Mouse (Mus musculus) liver, postnatal 0 days (tissue): ENCODE data around the gene Fam131a. TPM values are rescaled to one million over a fixed set of nuclear protein-coding genes. Genes with fewer than 3 reads are reported as not detected.
A peak's percentile ranks its signal among the peaks of the same experiment; 100 is the strongest.

Source experiments
- ATAC-seq: fragments of 200-750 bp; cut with Nextera tagmentation; 2 replicates; pipeline ENCODE4 v1.8.0; 2017; ENCODE audit warnings: mild to moderate bottlenecking, moderate library complexity
- DNase-seq: peaks from one replicate; pipeline ENCODE4 v3.0.0-alpha.2; 2016
- H3K27ac ChIP-seq: fragments of 300-500 bp; sonication (generic); 2 replicates; pipeline ENCODE4 v1.5.1; 2014; ENCODE audit warnings: antibody characterized with exemption, moderate library complexity, mild to moderate bottlenecking, low read depth
- H3K27me3 ChIP-seq: fragments of 300-500 bp; sonication (generic); 2 replicates; pipeline ENCODE4 v1.6.1; 2014; ENCODE audit warnings: low read length, control low read depth, mixed read lengths; ENCODE audit not compliant: insufficient read depth
- H3K36me3 ChIP-seq: fragments of 300-500 bp; sonication (generic); replicated peaks from 2 replicates; pipeline ENCODE4 v1.6.1; 2014; ENCODE audit warnings: mild to moderate bottlenecking, control low read depth, low read length, moderate library complexity, mixed read lengths; ENCODE audit not compliant: insufficient read depth
- H3K4me1 ChIP-seq: fragments of 300-500 bp; sonication (generic); 2 replicates; pipeline ENCODE4 v1.6.1; 2014; ENCODE audit warnings: antibody characterized with exemption, mild to moderate bottlenecking, control low read depth; ENCODE audit not compliant: insufficient read depth
- H3K4me2 ChIP-seq: fragments of 300-500 bp; sonication (generic); 2 replicates; pipeline ENCODE4 v1.6.1; 2014; ENCODE audit warnings: low read depth, mild to moderate bottlenecking, low read length, moderate library complexity, mixed read lengths
- H3K4me3 ChIP-seq: fragments of 300-500 bp; sonication (generic); 2 replicates; pipeline ENCODE4 v1.5.1; 2014; ENCODE audit warnings: low read depth, low read length
- H3K9ac ChIP-seq: fragments of 300-500 bp; sonication (generic); replicated peaks from 2 replicates; pipeline ENCODE4 v1.6.1; 2014; ENCODE audit warnings: mild to moderate bottlenecking, moderate library complexity
- H3K9me3 ChIP-seq: fragments of 300-500 bp; sonication (generic); 2 replicates; pipeline ENCODE4 v1.6.1; 2016; ENCODE audit warnings: mild to moderate bottlenecking, control low read depth, low read length, mixed read lengths
- CTCF ChIP-seq: sonication (generic); IDR thresholded peaks from 2 replicates; pipeline ENCODE4 v1.5.1; 2016; ENCODE audit warnings: antibody characterized with exemption, low read depth
- EP300 ChIP-seq: IDR thresholded peaks from 2 replicates; pipeline ENCODE4 v1.6.1; 2016; ENCODE audit warnings: antibody characterized with exemption, low read depth, mild to moderate bottlenecking
- WGBS: fragments of 180-500 bp; shearing (Covaris S2); extraction: QIAGEN DNeasy Blood & Tissue Kit; methylation state at CpG from one replicate; pipeline ENCODE4 v1.1.7; 2014; ENCODE audit not compliant: insufficient replicate concordance; 5-methylcytosine and 5-hydroxymethylcytosine counted together
- polyA plus RNA-seq: library from polyadenylated mRNA; unstranded; fragments of >200 nt; fragmentation: Nextera tagmentation; extraction: Ambion mirVana; gene quantifications from 2 replicates; pipeline ENCODE4 v1.2.1, GENCODE M21; 2015

Gene Fam131a
- polyA plus RNA-seq, 1 experiment from 2014 or later = 0.88 TPM

DNA sequence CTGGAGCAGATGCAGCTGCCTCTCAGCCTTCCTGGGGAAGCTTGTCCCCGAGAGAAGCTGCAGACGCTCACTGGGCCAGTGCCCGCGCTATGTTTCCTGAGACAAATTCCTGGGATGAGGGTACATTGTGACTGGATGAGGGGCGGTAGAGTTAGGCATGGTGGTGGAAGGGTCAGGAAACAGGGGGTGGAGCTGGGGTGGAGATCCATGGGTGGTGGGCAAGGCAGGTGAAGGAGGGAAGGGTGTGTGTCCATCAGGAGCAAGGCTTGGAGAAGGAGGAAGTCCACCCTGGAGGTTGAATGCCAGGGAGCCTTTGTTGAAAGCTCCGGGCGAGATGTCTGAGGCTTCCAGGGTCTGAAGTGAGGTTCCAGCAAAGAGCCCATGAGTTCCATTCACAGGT, 32.3 kb downstream of the Fam131a start:
- Histone ChIP-seq H3K4me3 (no peak overlapping the region), H3K9ac (no peak overlapping the region), H3K36me3 (peaks cover 12% of the 10 kb centered on the region), H3K4me1 (peaks cover 11% of the 10 kb centered on the region), H3K27ac (no peak overlapping the region), H3K9me3 (no peaks in the 10 kb centered on the region), H3K27me3 (no peaks in the 10 kb centered on the region; the same call in 1 of the 2 replicates), H3K4me2 (no peak overlapping the region)
- WGBS = 83% methylated on average over 7 of the region's 7 CpGs
- ATAC-seq (no peak), DNase-seq (no peak)
- TF ChIP-seq EP300 = no peak
- no peak for TF ChIP-seq CTCF

DNA sequence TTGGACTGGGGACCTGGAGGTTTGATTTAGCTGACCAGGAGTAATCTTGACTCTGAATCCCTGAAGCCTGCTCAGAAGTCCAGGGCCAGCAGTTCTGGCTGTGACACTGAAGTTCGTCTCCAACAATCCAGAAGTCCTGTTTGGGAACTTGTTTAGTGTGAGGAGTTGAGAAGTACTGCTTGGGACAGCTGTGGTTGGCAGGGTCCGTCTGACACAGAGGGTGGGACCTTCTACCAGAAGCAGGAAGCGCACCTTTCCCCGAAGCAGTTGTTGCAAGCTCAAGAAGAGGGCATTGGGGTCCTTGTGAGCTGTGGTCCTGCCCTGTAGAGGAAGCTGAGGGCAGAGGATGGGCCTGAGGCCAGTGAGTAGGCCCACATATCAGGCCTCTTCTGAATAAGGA, 32.7 kb downstream of the Fam131a start:
- Histone ChIP-seq H3K27ac (no peak overlapping the region), H3K4me1 (peaks cover 13% of the 10 kb centered on the region), H3K9ac (no peak overlapping the region), H3K36me3 (peaks cover 9% of the 10 kb centered on the region), H3K27me3 (no peaks in the 10 kb centered on the region; the same call in 1 of the 2 replicates), H3K9me3 (no peaks in the 10 kb centered on the region), H3K4me3 (no peak overlapping the region), H3K4me2 (no peak overlapping the region)
- no peak for TF ChIP-seq CTCF
- TF ChIP-seq EP300 = no peak
- DNase-seq (no peak), ATAC-seq (no peak)
- whole genome bisulfite sequencing = 64% methylated on average over 4 of the region's 4 CpGs

DNA sequence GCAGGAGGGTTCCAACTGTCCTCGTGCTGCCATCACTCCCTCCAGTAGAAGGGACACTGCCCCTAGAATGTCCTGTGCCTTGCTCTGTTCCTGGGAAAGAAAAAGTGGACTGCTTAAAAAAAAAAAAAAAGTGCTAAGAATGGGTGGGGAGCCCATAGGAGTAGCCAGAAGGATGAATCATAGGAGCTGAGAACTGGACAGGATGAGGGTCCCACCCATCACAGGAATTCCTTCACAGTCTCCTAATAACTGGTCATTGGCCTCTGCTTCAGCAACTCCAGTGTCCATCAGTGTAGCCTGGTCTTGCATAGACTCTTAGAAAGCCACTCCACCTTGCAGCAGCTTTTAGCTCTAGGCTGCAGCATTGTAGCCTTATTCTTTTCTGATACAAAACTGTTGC, 33.3 kb downstream of the Fam131a start:
- H3K4me3 ChIP-seq = no peak overlapping the region
- ATAC-seq (no peak), DNase-seq (no peak)
- TF ChIP-seq CTCF = no peak
- TF ChIP-seq EP300 = no peak
- peaks cover 7% of the 10 kb centered on the region for H3K36me3 ChIP-seq
- no peak overlapping the region for H3K4me2 ChIP-seq
- no peak overlapping the region for H3K27ac ChIP-seq
- WGBS = 39% methylated on average over 1 of the region's 1 CpGs
- H3K4me1 ChIP-seq = peaks cover 15% of the 10 kb centered on the region
- no peak overlapping the region for H3K9ac ChIP-seq
- H3K27me3 ChIP-seq = peaks cover 2% of the 10 kb centered on the region
- no peaks in the 10 kb centered on the region for H3K9me3 ChIP-seq

DNA sequence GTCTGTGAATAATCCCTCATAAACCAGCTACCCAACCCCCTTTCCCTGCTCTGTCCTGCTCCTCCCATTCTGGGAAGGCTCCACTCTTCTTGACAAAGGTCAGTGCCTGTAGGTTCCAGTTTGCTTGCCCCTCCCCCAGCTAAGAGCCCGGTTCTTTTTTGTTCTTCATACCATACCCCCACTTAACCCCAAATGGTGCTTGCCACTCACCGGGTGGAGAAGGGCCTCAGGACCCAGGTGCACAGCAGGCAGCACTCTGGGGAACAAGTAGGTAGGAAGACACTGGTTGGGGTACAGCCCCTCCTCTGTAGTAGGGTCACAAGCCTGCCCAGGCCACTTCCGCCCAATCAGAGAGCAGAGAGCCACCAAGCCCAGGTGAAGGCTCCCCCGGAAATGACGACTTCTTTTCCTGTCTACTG, 37.3 kb downstream of the Fam131a start:
- no peak overlapping the region for H3K9ac ChIP-seq
- TF ChIP-seq CTCF = no peak
- TF ChIP-seq EP300 = peak; percentile 63; the same call in 1 of the 2 replicates
- H3K27ac ChIP-seq = peak overlapping the region; percentile 91
- WGBS = 26% methylated on average over 5 of the region's 5 CpGs
- ATAC-seq (peak; percentile 92), DNase-seq (peak; percentile 64)
- peaks cover 41% of the 10 kb centered on the region for H3K27me3 ChIP-seq
- H3K4me1 ChIP-seq = peaks cover 23% of the 10 kb centered on the region
- H3K9me3 ChIP-seq = no peaks in the 10 kb centered on the region
- peak overlapping the region; percentile 61 for H3K4me2 ChIP-seq
- H3K36me3 ChIP-seq = no peaks in the 10 kb centered on the region; the same call in none of the 2 replicates
- peak overlapping the region; percentile 38 for H3K4me3 ChIP-seq

DNA sequence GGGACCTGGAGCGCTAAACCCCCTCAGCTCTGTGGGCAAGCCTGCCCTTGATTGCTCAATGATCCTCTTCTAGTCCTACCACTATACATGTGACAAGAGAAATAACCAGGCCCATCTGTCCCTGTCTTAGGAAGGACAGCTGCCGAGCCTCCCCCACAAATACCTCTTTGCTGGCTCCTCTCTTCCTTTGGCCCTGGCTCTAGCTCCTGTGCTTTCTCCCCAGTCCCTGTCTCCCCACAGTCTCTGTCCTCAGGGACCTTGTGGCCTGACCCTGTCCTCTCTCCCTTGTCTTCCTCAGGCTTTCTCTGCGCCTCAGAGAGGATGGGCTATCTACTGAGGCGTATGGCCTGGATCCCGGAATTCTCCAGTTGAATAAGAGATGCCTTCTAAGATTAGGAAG, 38.6 kb downstream of the Fam131a start:
- no peak for DNase-seq
- H3K4me3 ChIP-seq = no peak overlapping the region
- TF ChIP-seq EP300 = no peak
- no peak for TF ChIP-seq CTCF
- no peak overlapping the region for H3K27ac ChIP-seq
- H3K4me1 ChIP-seq = peaks cover 23% of the 10 kb centered on the region
- H3K9ac ChIP-seq = no peak overlapping the region
- 59% methylated on average over 5 of the region's 5 CpGs for WGBS
- no peaks in the 10 kb centered on the region for H3K9me3 ChIP-seq
- H3K4me2 ChIP-seq = no peak overlapping the region
- ATAC-seq = no peak
- peaks cover 46% of the 10 kb centered on the region for H3K27me3 ChIP-seq
- H3K36me3 ChIP-seq = no peaks in the 10 kb centered on the region

DNA sequence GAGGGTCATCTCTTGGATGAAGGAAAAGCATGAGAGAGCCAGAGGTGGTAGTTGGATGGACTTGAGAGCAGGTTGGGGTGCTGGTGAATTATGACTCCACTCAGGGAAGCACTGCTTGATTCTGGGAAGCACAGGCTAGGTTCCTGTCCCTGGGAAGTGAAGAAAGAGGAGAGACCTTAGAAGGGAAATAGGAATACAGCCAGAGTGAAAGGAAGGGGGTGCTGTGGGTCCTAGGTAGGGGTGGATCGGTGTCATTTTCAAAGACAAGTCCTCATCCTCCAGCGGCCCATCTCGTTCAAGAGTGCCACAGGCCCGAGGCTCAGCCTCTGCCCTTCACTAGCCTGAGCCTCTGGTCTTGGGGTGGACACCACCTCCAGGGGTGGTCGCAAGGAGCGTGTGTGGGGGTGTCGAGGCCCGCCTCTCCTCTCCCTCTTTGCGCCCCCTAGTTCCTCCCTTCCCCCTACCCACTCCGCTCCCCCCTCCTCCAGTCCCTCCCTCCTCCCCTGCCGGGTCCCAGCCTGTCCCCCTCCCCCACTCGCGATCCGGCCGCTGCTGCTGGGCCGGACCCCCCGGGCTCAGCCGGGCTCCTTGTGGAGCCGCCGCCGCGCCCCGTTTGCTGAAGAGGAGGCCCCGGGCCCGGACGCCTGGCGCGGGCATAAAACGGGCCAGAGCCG, 39.3 kb downstream of the Fam131a start:
- H3K36me3 ChIP-seq = no peaks in the 10 kb centered on the region
- 0 out of 2 replicates have a peak, but pooled peaks have one; percentile 1 for ATAC-seq
- peak overlapping the region; percentile 60 for H3K9ac ChIP-seq
- peaks cover 23% of the 10 kb centered on the region for H3K4me1 ChIP-seq
- no peaks in the 10 kb centered on the region for H3K9me3 ChIP-seq
- H3K4me3 ChIP-seq = peak overlapping the region; percentile 58
- DNase-seq = no peak
- no peak for TF ChIP-seq EP300
- TF ChIP-seq CTCF = no peak
- 4% methylated on average over 19 of the region's 30 CpGs for WGBS
- peak overlapping the region; percentile 92 for H3K4me2 ChIP-seq
- peaks cover 48% of the 10 kb centered on the region for H3K27me3 ChIP-seq
- peak overlapping the region; percentile 66 for H3K27ac ChIP-seq
